Mouse (Mus musculus) liver, adult 2 months (tissue): ENCODE data around the gene Mtx1.

Experiments
- CTCF ChIP-seq: fragments of 200-500 bp; IDR thresholded peaks from 2 replicates; pipeline ENCODE4 v1.5.1; 2011; ENCODE audit warnings: low read depth, low read length, control low read depth
- POLR2A ChIP-seq: fragments of 200-500 bp; IDR thresholded peaks from 2 replicates; pipeline ENCODE4 v1.6.1; 2011; ENCODE audit warnings: low read length, control low read depth; ENCODE audit not compliant: insufficient read depth; ENCODE audit errors: extremely low read depth

GRCm38 (mm10) chr3:89247466-89247865 lies 20.6 kb upstream of the Mtx1 start:
- TF ChIP-seq CTCF (no peak), POLR2A (no peak)
